Mouse (Mus musculus): ENCODE results near the gene Slc22a17. TPM values are rescaled to one million over a fixed set of nuclear protein-coding genes. Genes with fewer than 3 reads are reported as not detected.
A peak's percentile ranks its signal among the peaks of the same experiment; 100 is the strongest.

The Slc22a17 gene
- total RNA-seq, 2 experiments from 2014 or later: 11.8 to 13.9 TPM

DNA sequence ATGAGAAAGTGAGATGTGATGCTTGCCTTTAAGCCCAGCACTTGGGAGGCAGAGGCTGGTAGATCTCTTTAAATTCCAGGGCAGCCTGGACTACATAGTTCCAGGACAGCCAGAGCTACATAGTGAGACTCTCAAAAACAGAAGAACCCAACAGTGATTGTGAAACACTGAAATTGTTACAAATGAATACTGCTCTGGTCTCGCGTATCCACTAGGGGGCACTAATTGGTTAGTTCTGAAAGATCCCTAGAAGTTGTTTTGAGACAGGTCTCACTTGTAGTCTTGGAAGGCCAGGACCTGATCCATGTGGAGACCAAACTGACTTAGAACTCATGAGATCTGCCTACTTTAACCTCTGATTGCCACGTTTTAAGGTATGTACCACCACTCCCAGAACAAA, 12.5 kb downstream of the Slc22a17 start:
- peak; percentile 55 for DNase-seq

DNA sequence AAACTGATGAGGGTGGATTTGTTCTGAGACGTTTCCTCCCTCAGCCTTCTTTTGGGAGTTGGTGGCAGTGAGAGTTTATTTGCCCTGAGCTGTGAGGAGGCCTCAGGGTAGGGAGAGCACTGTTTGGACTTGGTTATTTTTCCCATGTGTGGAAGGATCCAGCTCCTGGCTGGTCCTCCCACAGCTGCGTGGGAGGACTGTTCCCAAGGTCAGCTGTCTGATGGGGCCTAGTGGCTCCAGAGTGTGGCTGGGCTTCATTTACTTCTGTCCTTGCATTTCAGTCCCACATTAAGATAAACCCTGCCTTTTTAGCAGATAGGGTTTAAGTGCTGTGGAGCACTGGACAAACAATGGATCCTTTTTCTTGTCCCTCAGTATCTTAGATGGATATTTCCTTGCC, 15.5 kb downstream of the Slc22a17 start:
- DNase-seq: no peak

DNA sequence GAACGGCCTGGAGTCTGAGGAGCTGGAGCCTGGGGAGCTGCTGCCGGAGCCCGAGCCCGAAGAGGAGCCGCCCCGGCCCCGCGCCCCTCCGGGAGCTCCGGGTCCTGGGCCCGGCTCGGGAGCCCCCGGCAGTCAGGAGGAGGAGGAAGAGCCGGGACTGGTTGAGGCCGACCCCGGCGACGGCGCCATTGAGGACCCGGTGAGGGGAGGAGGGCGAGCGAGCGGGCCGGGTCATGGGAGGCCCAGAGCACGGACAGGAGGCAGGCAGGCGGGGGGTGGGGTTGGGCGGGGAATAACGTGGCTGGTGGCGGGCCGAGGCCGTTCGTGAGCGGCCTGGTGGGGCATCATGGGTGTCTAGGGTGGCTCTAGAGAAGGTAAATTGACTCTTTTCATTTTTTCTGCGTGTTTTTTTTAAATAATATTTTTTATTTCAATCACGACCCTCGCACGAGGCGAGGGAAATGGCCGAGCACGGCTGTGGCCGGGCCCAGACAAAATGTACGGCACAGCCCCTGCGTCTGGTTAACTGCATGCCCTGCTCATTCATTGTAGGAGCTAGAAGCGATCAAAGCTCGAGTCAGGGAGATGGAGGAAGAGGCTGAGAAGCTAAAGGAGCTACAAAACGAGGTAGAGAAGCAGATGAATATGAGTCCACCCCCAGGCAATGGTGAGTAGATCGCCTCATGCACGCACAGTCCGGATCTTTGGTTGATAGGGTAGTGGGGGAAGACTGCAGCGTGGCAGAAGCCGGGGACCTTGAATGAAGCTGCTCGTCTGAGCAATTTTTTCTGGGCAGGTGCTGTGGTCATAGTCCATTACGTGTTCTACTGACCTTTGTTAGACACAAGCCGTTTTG, 18.4 kb downstream of the Slc22a17 start:
- peak; percentile 67 for DNase-seq

DNA sequence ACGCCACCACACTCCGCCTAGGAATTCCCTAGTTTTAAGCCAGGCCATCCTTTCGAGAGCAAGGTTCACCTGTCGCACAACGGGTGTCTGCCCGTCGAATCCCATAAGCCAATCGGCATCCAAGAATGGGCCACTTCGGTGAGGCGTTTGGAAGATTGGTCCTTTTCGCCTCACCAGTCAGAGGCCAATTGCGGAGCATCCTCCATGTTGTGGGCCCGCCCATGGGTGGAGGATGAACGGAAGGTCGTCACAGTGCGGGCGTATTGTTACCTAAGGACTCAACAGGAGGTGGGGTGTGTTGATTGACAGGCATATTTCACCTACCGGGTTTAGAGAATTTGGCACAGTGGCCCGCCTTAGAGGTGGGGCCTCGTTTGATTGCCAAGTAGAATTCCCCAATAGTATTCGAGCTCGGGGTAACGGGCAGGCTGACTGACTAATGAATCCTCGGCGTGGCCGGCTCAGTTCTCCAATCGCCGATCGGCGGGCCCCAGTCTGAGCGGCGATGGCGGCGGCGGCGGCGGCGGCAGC, 19.2 kb downstream of the Slc22a17 start:
- peak; percentile 90 for DNase-seq

DNA sequence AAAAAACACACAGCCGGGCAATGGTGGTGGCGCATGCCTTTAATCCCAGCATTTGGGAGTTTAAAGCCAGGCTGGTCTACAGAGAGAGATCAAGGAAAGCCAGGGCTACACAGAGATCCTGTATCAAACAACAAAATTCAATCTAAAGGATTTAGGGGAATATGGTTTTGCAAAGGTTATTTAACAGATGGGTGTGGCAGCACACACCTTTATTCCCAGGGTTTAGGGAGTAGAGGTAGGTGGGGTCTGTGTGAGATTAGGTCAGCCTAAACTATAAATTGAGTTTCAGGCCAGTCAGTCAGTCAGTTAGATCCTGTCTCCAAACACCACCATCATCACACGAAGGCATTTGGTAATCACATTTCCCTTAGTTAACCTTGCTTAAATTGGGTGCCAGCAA, 20.7 kb downstream of the Slc22a17 start, which contains the start of gene Pabpn1:
TSS of gene Pabpn1 (plus strand) at position 301 of the 400 bp plus-strand sequence.
- DNase-seq: no peak

DNA sequence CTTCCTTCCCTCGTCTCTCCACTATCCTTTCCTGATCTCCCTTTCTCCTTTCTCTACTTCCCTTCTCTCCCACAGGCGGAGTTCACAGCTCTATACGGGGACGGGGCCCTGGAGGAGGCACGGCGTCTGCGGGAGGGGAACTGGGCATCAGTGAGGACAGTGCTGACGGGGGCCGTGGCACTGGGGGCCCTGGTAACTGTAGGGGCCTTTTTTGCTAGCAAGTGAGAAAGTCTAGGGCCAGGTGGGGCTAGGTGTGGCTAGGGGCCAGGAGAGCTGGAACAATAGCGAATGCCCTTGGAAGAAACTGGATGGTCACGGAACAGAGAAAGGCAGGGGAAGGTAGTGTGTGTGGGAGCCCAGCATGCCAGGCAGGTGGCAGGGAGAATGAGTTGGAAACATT, 27.6 kb downstream of the Slc22a17 start:
- no peak for DNase-seq

DNA sequence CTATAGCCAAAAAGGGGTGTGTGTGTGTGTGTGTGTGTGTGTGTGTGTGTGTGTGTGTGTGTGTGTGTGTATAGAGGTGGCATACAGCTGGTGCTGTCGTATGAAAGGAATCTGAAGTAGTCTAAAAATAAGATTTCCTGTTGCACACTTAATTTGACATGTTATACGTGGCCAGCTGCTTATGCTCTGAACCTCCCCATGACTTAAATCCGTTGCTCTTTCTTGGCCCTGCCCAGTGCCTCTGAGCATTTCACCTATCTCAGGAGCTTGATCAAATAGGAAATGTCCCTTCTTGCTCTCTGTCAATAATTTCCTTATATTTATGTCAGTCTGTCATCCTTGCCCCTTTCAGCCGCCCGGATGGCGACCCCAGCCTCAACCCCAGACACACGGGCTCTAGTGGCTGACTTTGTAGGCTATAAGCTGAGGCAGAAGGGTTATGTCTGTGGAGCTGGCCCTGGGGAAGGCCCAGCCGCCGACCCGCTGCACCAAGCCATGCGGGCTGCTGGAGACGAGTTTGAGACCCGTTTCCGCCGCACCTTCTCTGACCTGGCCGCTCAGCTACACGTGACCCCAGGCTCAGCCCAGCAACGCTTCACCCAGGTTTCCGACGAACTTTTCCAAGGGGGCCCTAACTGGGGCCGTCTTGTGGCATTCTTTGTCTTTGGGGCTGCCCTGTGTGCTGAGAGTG, 28.8 kb downstream of the Slc22a17 start:
- no peak for DNase-seq

DNA sequence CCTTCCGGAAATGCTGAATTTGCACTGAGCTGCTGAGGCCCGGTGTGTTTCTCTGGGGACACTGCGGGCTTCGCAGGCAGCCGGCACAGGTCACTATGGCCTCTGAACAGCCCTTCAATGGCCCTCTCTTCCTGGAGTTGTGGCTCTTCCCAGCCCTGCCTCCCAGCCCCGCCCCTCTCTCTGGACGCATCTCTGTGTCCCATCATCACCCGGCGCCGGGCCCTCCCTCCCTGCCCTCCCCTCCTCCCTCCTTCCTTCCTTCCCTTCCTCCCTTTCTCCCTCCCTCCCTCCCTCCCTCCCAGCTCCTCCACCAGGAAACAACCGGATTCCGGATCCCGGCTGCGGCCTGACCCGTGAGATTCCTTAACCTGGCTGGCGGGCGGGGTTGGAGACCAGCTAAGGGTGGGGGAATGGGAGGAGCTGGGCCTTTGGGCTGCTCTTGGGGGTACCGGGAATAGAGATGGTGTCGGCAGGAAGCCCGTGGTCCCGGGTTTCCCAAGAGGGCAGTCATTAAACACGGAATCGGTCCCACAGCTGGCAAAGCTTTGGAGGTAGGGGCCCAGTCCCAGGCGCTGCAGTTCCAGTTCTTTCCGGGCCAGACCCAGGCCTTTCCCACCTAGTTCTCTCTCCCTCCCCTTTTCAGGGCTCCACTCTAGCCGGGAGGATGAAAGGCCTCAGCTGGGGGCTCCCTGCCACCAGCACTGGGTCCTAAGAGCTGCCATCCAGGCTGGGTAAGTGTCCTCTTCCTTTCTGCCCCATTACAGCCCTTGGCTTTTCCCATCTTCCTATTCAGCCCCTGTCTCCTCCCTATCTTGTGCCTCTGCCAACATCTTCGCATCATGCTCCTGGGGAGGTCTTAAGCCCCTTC, 29.5 kb downstream of the Slc22a17 start, which contains the start of the genes Bcl2l2 and Gm20521:
TSS of gene Bcl2l2 (plus strand) at position 224 of the 868 bp plus-strand sequence.
TSS of gene Gm20521 (plus strand) at position 288 of the 868 bp plus-strand sequence.
- DNase-seq: peak; percentile 85

DNA sequence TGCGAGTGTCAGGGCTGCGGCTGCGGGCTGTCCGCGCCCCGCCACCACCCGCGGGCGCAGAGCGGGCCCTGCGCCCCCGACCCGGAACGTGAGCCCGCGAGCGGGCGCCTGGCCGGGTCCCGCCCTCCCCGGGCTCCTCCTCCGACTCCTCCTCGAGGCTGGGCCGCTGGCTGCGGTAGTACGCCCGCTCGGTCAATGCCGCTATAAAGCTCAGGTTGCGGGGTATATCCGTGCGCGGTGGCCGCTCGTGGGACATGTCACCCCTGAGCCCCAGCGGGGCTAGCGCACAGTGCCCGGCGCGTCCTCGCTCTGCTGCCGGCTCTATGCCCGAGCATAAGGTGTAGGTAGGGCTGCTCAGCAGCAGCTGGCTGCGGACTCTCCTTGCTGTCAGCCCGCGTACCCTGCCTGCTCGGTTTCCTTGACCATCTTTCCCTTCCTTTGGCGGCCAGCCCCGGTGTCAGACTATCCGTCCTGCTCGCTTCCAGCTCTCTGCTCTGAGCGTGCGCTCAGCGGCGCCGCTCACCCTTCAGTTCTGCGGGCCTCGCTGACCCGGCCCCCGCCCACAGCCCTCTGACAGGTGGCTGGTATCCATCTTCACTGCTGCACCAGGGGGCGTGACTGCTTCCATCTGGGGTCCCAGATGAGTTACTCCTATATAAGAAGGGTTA, 35.8 kb downstream of the Slc22a17 start, which contains the start of gene Ppp1r3e:
TSS of gene Ppp1r3e (minus strand) at position 503 of the 668 bp plus-strand sequence.
- DNase-seq: peak; percentile 75

DNA sequence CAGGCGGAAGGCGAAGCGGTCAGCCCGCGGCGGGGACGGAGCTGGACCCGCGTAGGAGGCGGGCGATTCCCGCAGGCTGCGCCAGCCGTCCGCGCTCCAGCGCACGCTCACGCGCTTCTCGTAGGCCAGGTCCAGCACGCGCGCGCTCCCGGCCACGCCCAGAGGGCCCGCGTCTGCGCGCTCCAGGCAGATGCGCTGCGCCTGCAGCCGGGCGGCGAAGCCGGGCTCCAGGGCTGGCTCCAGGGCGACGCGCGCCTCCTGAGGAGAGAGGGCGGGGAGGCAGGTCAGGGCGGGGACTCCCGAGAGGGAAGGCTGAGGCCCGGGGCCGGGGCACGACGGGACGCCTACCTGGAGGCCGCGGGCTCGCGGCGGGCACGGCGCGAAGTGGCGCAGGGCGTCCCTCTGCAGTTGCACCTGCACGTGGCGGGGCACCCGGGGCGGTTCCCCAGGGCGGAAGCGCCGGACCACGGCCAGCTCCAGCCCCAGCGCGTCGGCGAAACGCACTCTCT, 36.3 kb downstream of the Slc22a17 start:
- DNase-seq: peak; percentile 89

DNA sequence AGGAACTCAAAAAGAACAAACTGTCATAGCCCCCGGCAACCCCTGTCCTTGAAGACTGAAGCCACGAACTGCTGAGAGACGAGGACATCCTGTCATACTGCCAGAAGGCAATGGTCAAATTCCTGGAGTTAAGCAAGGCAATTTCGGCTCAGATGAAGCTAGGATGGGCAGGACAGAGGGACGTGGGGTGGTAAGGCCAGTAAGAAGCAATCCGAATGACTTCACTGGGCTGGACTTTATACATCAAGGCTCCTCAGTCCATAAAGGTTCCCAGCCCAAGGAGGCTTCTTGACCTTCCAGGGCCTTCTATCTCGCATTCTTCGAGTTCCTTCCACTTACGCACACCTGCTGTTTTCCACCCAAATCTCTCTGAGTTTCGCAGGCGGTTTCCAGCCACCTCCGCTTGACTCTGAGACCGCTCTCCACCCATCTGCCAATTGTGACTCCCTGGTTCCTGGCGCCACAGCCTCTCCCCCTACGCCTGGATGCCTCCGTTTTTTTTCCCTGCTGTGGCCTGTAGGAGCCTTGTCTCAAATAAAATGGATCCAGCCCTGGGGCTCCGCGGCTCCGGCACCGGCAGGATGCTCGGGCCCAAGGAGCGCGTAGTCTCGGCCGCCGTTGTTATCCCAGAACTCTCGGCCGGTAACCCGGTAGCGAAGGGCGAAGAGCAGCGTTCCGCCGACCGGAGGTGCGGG, 36.9 kb downstream of the Slc22a17 start:
- DNase-seq: no peak

DNA sequence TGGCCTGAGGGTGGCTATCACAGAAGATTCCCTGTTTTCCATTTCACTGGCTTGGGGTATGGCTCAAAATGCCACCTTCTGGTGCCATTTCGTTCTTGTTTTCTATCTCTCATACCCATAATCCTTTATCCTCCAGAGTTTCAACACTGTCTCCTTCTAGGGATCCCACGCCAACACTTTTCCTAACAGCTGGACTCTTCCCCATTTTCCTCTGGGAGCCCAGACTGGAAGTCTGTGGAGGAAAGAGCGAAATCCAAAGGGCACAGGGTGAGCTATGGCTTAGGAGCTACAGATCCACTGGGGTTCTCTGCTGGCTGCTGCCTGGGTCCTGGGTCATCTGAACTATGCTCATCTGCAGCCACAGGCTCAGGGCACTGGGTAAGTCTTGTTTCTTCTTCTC, 38.8 kb downstream of the Slc22a17 start:
- DNase-seq: no peak

DNA sequence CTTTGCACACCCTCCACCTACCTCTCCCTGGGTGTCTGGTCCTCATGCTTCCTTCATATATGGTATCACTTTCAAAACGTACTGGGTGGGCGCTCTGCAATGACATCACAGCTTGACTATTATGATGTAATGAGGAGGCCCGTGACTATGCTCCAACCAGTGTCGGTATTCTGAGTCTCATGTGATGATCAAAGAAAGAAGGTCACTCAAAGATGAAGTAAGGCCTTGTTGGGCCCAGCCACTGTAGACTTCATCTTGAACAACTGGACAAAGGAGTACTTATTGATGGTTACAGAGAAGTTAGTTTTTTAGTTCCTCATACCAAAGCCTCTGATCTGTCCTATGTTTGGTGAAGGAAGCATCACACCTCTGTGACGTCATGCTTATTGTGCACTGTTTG, 42.1 kb downstream of the Slc22a17 start, which contains the start of gene Homez:
TSS of gene Homez (minus strand) at position 101 of the 400 bp plus-strand sequence.
- DNase-seq: no peak

DNA sequence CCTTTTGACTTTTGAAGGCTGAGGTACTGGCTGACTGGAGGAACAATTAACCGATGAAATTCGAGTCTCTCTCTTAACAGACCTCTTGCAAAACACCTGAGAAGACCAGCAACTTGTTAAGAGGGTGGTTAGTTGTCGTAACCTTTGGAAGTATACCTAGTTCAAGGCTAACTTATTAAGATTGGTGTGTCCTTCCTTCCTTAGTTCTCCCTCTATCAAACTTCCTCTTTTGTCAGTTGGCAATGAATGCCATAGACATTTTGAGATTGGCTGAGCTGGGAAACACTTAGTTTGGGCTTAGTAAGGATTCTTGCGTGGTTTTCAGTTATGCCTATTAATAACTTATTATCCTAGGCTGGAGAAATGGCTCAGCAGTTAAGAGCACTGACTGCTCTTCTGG, 44.9 kb downstream of the Slc22a17 start:
- no peak for DNase-seq

DNA sequence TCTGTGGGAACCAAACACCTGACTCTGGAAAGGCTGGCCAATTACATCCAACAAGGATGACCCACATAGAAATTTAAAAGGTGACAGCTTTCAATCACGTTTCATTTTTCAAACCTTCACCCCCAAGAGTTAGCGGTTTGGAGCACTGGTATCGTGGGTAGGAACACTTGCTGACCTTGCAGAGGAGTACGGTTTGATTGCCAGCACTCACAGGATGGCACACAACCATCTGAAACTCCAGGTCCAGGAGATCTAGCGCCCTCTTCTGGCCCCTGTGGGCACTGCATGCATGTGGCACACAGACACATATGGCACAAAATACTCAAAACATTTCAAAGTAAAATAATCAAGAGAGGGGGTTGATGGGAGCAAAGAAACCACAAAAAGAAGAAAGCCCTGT, 46.0 kb downstream of the Slc22a17 start:
- DNase-seq: no peak

DNA sequence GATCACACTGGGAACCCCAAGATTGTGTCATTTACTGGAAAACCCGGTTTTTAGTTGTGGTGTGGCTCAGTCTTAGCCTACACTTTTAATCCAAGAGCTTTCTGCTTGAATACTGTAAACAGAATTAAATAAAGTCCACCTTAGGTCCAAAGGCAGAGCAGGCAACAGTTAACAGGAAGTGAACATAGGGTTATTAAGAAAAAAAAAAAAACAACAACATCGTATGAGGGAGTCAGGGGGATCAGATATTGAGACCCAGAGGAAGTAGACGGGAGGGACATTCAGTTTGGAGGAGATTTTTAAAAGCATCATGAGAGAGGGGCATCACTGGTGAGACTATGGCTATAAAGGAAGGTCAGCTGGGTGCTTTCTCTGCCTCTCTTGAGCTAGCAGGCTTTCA, 46.7 kb downstream of the Slc22a17 start:
- no peak for DNase-seq

DNA sequence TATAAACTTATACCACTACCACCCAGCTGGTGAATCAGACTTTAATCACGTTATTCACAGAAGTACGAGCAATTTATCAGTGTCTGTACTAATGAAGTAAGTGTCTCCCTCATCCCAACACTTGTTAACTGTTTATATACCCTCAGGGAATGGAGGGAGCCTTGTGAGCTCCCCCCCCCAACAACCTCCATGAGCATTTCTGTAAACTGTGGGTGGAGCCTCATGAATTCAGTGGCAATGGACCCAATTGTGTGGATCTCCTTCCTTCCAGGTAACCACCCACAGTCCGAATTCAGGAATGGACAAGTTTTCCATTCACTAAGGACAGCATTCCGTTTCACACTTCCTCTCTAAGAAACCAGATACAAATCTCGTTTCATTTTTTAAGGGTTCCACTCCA, 47.3 kb downstream of the Slc22a17 start:
- DNase-seq: no peak

DNA sequence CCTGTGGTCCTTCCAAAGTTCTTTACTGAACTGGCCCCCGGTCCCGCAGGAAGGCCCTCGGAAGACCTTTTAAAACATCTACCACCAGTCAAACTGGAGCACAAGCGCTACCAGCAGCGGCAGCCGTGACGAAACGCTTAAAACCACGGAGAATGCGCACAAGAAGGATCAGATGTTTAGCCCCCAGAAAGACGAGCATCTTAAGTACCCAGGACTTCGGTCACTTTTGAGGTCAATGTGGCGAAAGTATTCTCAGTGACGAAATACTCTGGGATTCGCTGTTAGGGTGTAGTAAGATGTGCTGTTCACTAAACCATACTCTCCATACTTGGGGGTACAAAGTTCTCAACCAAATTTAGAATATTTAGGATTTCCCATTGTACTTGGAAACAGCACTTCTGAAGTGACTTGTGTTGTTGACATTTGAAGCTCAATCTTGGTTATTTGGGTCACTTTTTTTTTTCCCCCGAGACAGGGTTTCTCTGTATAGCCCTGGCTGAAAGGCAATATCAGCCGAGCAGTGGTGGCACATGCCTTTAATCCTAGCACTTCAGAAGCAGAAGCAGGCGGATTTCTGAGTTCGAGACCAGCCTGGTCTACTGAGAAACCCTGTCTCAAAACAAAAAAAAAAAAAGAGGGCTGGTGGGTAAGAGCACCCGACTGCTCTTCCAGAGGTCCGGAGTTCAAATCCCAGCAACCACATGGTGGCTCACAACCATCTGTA, 48.5 kb downstream of the Slc22a17 start:
- DNase-seq: no peak

DNA sequence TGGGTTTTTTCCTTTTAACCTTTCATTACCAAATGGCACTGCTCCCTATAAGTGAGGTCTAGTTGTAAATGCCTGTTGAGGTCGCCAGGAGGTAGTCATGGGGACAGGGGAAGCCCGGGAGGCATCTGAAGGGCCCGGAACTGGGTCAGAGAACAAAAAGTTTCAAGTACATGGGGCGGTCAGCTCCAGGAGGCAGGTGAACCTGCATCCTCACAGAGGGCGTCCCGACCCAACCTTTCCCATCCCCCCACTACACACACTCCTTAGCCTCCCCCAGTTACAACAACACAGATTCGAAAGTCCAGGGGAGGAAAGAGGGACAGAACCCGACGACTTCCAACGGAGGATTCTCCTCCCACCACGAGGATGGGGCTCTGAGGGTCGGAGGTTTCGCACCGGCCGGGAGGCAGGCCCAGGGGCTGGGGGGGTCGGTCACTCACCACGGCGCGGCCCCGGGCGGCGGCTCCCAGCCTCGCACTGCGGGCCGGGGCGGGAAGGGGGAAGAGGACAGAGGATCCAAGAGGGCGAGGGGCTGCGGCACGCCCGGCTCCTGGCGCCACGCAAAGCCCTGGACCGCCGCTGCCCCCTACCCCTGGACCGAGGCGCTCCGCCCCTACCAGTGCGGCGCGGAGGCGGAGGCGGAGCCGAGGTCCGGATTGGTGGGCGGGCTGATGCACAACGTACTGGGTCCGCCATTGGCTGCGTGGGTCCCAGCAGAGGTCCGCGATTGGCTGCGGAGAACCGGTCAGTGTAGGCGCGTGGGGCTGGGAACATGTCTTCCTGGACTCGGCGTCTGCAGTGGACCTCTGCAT, 49.2 kb downstream of the Slc22a17 start:
- DNase-seq: peak; percentile 90
